Mouse (Mus musculus) embryo, embryonic 11.5 days (tissue): ENCODE measurements around the gene Dusp15.
A peak's percentile ranks its signal among the peaks of the same experiment; 100 is the strongest.

Experiments
- DNase-seq: peaks from one replicate; pipeline ENCODE4 v3.0.0-alpha.2; 2012; ENCODE audit warnings: low read depth, low spot score

The Dusp15 gene

GRCm38 (mm10) chr2:152931456-152932160 lies 19.9 kb downstream of the Dusp15 start:
- DNase-seq = no peak

DNA sequence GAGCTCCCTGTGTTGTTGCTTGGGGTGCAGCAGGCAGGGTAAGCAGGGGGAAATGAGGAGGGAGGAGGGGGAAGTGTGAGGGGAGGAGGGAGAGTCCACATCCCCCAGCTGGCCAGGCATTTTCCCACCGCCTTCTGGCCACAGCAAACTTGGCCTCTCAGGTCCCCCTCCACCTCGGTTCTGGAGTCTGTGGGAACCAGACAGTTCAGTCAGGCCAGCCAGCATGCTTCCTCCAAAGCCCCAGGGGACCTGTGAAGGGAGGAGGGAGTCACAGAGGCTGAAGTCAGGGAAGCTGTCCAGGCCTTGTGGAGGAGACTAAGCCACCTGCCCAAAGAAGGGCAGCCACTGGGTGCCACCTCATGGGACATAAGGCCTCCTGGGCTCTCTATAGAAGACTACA lies 21.2 kb downstream of the Dusp15 start:
- no peak for DNase-seq

DNA sequence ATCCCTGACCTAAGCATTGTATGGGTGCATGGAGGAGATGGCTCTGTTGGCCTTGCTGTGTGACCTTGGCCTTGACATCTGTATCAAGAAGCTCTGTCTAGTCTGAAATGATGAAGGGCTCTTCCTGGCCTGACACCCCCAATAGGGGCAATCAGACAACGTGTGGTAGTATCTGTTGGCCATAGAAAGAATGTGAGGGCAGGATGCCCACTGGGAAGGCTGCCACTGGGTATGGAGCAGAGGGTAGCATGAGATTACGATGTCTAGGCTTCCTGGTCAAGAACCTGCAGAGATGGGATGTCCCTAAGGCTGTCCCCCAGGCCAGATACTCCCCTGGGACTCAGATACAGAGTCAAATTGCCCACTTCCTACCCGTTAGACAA lies 22.5 kb downstream of the Dusp15 start:
- DNase-seq = no peak

GRCm38 (mm10) chr2:152928219-152928987 lies 23.1 kb downstream of the Dusp15 start:
- no peak for DNase-seq

GRCm38 (mm10) chr2:152927371-152927770 lies 24.1 kb downstream of the Dusp15 start:
- no peak for DNase-seq

- no peak for DNase-seq
Measured at GRCm38 (mm10) chr2:152926896-152927295, 24.6 kb downstream of the Dusp15 start.

- peak; percentile 47 for DNase-seq
Measured at GRCm38 (mm10) chr2:152925189-152925872, 26.2 kb downstream of the Dusp15 start.

DNA sequence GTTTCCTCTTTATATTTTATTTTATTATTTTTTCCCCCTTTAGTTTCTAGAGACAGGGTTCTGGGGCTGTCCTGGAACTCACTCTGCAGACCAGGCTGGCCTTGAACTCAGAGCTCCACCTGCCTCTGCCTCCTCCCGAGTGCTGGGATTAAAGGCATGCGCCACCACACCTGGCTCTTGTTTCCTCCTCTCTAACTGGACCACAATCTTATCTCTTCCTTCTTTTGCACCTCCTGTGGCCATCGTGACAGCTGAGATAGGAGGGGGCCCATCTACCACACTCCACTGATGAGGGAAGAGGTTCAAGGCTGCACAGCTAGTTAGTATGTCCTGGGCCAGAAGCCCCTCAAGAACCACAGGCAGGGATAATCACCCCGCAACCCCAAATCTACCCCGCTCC lies 27.0 kb downstream of the Dusp15 start:
- DNase-seq = no peak

GRCm38 (mm10) chr2:152924128-152924527 lies 27.4 kb downstream of the Dusp15 start:
- DNase-seq = no peak

DNA sequence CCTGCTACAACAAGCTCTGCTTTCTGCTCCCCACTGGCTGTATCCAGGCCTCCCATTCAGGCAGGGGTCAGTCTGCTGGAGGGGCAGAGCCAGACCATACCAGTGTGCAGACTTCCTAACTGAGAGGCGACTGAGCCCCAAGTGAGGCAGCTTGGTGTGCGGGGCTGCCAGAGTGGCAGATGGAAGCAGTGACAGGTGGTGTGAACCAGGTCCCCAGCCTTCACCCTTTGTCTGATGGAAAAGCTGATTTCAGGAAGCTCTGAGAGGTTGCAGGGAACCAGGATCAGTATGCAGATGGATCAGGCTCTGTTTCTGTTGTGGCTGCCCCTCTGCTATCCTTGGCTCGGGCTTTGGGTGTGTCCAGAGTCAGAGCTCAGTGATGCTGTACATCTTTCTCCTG lies 27.9 kb downstream of the Dusp15 start:
- no peak for DNase-seq

- DNase-seq = no peak
Measured at GRCm38 (mm10) chr2:152922376-152922775, 29.1 kb downstream of the Dusp15 start.

- no peak for DNase-seq
Measured at GRCm38 (mm10) chr2:152917671-152918070, 33.8 kb downstream of the Dusp15 start.

GRCm38 (mm10) chr2:152916111-152916510 lies 35.4 kb downstream of the Dusp15 start:
- DNase-seq = no peak

DNA sequence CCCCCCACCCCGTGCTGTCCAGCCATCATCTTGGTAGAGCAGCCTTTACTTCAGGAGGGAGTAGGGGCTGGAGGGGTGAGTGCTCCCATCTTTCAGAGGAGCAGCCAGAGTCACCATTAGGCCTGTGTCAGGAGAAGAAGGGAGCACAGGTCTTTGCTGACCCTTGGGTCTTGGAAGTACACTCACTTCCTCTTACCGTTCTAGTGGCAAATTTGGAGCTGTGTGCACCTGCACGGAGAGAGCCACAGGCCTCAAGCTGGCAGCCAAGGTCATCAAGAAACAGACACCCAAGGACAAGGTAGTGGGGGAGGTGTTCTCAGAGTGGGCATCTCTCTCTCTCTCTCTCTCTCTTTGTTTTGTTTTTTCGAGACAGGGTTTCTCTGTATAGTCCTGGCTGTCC lies 36.0 kb downstream of the Dusp15 start:
- no peak for DNase-seq

- DNase-seq = peak; percentile 77
Measured at GRCm38 (mm10) chr2:152914310-152915120, 37.0 kb downstream of the Dusp15 start.

DNA sequence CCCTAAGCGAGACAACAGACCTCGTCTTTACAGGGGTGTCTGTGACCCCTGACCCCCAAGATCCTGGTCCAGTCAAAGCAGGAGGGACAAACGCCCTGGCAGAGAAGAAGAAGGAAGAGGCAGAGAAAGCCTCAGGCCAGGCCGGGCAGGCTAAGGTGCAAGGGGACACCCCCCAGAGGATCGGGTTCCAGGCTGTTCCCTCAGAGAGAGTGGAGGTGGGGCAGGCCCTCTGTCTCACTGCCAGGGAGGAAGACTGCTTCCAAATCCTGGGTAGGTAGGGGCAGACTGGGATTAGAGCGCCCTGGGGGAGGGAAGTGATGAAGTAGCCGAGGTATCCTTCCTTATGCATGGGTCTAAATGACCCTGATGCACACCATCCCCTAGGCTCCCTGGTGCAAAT lies 38.0 kb downstream of the Dusp15 start:
- no peak for DNase-seq

DNA sequence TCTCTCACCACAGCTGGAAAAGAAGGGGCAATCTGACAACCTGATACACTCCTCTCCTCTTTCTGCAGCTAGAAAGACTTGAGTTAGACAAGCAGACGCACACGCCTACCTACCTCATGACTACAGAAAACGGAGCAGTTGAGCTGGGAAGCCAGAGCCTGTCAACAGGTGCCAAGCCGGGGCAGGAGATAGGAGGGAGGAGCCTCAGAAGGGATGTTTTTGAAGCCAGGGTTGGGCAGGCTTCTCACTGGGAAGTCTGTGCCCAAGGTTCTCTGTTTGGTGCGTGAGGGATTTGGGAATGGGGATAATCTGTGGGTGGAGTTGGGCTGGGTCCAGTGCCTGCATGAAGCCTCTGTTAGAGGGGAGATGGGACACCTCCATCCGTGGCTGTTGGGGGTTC lies 40.1 kb downstream of the Dusp15 start:
- DNase-seq = no peak

- no peak for DNase-seq
Measured at GRCm38 (mm10) chr2:152911031-152911430, 40.5 kb downstream of the Dusp15 start, which contains the start of gene Mylk2. TSS of gene Mylk2 (plus strand) at chr2:152911352.

DNA sequence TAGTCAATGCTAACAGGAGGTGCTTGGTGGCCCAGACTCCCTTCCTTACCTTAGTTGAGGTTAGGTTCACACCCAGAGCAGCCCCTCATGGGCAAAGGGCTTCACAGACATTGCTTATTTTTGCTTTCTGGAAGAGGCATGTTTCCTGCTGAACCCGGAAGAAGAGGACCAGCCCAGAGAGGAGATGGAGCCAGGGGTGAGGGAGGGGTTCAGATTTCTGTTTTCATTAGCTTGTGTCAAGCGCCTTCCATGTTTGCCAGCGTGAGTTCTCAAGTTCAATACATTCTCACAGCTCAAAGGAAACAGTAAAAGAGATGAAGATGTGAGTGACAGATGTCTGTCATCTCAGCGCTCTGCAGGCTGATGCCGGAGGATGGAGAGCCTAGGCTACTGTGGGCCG lies 41.6 kb downstream of the Dusp15 start:
- no peak for DNase-seq

GRCm38 (mm10) chr2:152907114-152907943 lies 44.2 kb downstream of the Dusp15 start:
- no peak for DNase-seq
